Mouse (Mus musculus) cerebellum, adult (tissue): ENCODE results near the gene Calr4.

Source experiments
- ATAC-seq: cut with Nextera tagmentation; 2 replicates; pipeline ENCODE4 v1.9.2; 2017; ENCODE audit warnings: mild to moderate bottlenecking, moderate library complexity, mixed read lengths; ENCODE audit not compliant: insufficient number of reproducible peaks, low FRiP score, low TSS enrichment

Gene Calr4

DNA sequence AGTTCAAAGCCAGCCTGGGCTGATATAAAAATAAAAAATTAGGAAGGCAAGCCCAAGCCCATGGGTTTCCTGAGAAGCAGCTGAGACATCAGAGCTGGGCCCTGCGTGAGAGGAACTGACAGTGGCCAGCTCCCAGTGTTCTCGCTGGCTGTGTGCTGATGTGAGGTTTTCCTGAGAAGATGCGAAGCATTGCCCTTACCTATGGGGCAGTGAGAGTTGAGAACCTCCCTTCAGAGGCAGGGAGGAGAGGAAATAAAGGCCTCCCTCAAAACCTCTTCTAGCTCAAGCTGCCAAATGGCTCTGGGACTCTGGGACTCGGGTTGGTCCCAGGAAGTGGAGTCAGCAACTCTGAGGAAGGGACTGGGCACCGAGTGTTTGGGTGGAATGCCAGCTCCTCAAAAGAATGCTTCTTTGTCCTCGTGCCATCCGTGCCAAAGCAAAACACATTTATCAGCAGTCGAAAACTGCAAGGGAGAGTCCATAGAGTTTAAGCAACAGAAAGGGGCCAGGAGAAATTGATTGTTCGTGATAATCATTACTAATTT lies 593 bp downstream of the Calr4 start:
- no peak for ATAC-seq

DNA sequence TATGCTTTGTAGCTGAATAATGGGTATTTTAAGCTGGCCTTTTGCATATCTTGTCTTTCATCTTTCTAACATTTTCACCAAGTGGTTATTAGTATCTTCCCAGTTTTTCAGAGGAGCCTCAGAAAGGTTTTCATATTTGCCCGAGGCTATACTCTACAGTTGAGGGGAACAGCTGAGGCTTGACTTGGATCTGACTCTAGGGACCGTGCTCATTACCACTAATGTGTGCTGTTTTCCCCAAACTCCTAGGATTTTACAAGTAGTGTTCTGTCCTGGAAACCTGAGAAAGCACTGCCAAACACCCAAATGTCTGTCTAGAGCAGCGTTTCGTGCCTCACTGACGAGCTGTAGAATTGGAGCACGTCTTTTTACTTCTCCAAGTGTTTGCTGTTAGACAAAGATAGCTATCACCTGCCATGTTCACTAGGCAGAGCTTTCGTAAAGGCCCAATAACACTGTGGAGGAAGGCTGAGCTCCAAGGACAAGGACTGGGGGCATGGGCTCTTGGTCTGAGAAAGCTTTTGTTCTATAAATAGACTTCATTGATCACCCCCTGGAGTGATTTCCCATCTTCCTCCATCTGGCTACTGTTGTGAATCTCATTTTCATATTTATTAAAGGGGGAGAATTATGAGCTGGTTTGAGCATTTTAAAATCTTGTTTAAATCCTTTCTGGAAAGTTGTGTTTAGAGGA lies 2.0 kb downstream of the Calr4 start:
- no peak for ATAC-seq

DNA sequence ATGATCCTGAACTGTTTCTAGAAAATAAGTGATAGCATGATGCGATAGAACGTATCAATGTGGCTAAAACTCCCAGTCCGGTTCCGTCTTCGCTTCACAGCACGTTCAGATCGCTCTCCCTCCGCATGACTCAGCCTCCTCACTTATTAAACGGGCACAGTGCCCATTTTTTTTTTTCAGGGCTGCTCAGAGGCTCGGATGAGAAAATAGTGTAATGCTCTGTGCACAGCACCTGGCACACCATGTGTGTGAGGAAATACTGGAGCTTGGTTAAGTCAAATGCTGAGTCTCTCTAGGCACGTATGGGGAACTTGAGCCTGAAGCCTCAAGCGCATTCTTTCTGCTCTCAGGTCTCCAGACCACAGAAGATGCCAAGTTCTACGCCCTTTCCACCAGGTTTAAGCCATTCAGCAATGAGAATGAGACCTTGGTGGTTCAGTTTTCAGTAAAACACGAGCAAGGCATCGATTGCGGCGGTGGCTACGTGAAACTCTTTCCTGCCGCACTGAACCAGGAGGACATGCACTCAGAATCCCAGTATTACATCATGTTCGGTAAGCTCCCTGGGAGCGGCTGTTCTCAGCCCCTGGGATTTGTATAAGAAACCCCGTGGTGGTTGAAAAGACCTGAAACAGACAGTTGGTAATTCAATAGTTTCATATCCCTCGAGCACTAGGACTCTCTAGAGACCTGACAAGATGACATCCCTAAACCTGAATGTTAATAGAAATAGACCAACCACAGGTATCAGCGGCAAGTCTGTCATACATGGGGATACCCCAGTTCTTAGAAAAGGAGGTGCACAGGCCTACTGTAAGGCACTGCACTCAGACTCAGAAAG lies 4.4 kb downstream of the Calr4 start:
- no peak for ATAC-seq

DNA sequence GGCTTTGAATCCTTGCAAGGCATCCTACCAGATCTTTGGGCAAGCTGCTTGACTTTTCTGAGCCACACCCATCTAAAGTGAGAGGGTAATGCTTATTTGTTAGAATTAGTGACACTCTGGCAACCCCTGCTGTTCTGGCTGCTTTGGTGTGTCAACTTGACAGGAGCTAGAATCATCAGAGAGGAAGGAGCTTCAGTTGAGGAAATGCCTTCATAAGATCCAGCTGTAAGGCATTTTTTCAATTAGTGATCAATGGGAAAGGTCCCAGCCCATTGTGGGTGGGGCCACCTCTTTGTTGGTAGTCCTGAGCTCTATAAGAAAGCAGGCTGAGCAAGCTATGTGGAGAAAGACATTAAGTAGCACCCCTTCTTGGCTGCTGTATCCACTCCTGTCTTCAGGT lies 6.9 kb downstream of the Calr4 start:
- no peak for ATAC-seq

DNA sequence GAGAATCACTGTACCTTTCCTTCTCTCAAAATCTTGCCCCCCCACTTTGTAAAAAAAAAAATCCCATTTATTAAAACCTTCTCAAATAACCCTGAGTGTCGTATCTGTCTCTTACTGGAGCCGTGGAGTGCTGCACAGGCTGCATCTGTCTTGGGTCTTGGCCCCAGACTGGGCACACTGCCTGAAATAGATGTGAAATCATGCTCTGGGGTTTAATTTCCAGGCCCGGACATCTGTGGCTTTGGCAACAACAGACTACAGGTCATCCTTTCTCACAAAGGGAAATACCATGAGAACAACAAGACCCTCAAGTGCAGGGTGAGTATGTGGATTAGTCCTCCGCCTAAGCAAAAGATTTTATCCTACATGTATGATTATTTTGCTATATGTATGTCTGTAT lies 7.6 kb downstream of the Calr4 start:
- no peak; the same call in 1 of the 2 replicates for ATAC-seq

DNA sequence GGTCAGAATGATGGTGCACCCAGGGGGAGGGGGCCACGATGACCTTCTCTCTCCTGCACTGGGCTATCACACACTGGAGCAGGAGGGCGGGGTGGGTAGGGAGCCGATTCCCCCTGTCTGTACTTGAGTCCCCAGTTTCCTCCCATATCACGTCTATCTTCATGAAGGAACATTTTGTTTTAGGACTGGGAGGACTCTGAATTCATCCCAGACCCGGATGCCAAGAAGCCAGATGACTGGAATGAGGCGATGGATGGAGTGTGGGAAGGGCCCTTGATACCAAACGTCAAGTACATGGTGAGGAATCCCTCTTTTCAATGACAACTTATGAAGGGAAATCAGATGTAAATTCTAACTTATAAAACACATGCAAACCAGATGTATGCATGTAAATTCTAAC lies 10.2 kb downstream of the Calr4 start:
- no peak for ATAC-seq

DNA sequence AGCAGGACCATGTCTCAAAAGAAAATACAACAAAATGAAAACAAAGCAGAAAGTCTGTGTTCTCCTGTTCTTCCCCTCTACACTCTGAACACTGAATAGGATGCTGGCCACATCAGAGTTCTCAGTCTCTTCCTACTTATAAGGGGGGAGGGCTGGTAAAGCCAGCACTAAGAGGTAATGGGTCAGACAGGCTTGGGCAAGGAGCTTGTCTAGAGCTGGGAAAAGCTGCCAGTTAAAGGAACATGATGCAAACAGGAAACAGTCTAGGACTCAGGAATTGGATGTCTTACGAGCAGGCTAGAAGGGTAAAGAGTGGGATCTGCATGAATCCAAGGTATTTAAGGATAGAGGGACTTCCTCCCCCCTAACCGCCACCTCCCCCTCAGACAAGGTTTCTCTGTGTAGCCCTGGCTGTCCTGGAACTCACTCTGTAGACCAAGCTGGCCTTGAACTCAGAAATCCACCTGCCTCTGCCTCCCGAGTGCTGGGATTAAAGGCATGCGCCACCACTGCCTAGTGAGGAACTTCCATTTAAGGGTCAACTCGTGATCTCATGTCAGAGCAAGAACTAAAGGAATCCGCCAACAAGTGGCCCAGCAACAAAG lies 10.8 kb downstream of the Calr4 start:
- ATAC-seq, result no peak

DNA sequence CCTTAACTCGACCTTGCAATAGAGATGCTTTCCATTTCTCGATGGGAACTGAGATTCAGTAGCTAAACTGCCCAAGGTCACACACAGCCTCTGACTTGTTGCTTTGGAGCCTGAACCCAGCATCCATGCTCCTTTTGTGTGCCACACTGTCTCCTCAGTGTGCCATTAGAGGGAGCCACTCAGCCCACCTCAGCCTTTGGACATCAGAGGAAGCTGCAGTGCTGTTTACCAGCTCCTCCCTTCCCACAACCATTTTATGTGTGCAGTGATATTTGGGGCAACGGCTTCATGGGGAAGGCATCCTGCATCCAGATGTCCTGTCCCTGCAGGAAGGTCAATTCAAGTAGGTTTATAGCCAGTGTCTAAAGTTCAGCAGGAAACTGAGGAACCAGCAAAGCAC lies 17.3 kb downstream of the Calr4 start:
- ATAC-seq, result no peak

DNA sequence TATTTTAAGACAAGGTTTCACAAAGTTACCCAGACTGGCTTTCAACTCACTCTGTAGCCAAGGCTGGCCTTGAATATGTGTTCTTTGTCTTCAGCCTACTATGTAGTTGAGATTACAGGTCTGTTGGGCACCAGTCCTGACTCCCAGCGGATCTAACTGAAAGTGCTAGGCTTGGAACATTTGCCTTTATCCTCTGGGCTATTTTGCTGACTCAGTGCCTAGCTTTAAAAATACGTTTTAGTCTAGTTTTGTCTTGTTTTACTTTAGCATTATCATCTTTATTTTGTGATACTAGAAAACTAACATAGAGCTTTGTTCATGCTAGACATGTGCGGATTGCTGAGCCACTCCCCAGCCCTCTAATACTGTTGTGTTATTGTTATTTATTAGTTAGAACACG lies 17.9 kb downstream of the Calr4 start:
- no peak for ATAC-seq

DNA sequence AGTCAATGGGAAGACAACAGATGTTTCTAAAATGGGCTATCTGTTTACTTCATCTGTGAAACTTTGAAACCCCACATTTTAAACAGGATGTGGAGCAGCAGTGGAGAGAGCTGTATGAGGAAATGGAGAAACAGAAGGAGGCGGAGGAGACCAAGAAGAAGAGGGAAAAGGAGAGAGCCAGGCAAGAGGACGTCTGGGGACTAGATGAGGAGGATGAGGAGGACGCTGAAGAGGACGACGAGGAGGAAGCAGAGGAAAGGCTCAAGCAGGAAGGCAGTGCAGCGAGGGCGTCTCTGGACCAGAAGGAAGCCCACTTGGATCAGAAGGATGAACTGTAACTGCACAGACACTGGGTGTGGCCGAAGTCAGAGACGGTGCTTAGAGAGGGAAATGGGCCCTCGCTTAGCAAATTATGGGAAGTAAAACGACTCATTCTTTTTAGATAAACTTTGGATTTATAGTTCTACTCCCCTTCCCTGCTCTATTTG lies 19.4 kb downstream of the Calr4 start:
- no peak for ATAC-seq

DNA sequence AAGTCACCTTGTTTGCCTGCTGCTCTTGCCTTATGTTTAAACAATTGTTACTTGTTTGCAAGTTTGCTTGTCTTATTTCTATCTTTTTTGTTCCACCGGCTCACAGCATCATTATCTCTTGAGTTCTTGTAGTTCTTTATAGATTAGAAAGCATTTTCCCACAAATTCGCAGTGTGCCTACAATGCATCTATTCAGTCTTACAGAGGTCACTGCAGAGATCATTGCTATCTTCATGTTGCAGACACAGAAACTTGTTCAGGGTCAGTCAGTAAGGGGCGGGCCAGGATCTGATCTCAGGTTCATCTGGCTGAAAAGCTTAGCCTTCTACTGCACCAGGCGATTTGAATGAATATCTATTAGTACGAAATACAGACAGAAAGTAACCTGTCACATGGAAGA lies 20.2 kb downstream of the Calr4 start:
- no peak for ATAC-seq

DNA sequence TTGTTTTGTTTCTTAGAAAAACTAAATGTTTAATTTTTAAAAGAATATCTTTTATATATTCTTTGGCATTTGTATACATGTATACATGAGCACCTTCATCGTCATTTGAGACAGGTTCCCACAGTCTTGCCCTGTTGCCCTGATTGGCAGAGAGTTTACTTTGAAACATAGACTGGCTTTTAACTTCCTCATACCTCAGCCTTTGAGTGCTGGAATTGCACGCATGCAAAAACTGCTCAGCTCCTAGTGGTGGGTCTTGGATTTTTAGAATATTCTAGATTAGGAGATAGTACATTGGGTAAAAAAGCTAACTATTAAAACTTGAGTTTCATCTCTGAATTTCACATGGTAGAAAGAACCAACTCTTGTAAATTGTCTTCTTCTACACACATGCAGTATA lies 21.0 kb downstream of the Calr4 start:
- no peak for ATAC-seq

DNA sequence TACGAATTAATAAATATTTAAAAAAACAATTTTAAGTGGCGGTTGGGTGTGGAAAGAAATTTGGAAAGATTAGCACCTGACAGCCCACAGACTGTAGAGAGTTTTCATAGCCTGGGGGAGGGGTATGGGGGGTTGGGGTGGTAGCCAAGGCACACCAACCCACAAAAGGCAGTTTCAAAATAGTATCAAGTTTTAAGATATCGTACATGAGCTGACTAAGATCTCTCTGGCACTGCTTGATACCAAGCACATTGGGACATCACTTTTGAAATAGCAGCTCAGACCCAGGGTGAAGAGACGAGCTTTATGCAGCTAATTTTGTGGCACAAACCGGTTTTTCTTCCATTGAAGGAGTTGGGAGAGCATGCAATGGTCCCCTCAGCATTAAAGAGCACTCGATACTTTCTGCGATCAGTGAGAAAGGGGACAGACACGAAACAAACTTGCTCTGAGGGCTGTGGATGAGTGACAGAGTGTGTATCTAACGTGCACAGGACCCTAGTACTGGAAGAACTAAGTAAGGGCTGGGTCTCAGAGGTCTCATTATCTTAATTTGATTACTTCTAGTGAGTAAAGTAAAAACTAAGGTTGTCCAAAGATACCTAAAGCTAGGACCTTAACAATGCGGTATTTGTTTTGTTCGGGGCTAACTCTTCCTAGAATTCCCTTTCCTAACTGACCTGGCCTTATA lies 21.6 kb downstream of the Calr4 start:
- ATAC-seq, result no peak

DNA sequence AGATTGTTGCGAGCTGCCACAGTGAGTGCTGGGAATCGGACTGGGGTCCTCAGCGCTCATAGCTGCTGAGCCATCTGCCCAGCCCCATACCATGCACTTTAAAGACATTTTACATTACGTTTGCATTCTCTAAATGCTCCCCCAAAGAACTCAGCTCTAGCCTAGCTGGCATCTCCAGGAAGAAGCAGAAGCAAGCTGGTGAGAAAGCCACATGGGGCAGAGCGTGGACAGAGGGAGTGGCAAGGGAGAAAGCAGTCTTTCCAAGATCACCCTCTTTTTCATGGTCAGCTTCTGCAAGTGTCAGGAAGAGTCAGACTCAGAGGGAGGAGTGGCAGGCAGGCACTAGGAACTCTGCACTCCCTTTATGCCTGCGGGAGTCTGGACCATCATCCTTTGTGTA lies 22.5 kb downstream of the Calr4 start:
- ATAC-seq, result no peak

DNA sequence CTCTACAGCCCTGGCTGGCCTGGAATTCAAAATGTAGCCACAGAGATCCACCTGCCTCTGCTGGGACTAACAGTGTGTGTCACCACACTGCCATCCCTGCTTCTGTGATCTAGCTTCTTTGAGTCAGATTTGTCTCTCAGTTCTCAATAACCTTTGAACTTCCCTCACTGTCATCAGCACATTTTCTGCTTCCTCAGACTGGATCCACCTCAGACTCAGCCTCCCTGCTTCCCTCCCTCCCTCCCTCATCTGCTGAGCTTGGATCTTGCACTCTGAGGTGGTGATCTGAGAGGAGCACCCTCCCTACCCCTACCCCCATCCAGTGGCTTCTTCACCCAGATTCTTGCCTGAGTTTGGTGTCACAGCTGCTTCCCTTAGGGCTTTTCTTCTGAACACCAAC lies 23.4 kb downstream of the Calr4 start:
- ATAC-seq, result no peak

DNA sequence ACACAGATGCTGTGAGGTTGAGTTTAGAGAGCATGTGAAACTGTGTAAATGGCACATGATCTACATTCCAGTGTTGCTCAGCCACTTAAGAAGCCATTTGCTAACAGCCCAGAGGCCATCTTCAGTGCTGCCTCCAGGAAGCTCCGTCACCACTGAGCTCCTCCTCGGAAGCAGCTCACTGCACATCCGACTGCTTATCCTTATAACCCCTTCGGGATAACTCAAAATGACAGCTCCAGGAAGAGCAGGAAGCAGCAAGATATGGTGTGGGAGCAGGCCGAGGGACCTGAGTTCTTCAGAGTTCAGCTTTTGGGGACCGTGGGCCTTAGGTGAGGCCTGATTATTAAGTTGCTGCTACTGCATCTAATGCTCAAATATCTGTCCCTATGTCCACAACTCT lies 27.8 kb downstream of the Calr4 start:
- no peak for ATAC-seq

DNA sequence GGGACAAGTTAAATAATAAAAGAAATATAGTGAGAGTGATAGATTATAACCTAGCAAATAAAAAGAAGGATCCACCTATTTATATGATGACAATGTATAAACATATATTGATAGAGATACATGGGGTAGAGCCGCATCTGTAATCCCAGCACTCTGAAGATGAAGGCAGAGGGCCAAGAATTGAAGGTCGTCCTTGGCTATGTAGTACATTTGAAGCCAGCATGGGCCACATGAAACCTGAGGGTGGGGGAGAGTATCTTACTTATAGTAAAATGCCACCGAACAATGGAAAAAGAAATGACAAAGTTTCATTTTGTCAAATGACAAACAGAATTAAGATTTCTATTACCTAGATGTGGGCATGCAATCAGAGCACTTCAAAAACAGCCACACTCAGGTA lies 31.8 kb downstream of the Calr4 start:
- no peak for ATAC-seq

DNA sequence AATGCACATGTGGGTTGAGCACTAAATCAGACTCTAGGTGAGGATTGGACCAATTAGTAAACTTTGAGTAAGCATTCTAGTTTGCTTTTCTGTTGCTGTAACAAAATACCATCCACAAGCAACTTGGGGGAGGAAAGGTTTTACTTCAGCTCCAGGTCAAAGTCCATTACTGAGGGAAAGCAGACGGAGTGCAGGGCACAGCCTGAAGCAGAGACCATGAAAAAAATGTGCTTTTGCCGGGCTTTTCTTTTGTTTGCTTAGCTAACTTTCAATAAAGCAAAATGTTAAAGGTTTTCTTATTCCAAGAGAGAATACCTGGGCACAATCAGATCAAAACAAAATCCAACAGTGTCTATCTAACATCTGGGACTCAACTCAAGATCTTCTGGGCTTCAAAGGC lies 32.5 kb downstream of the Calr4 start:
- no peak for ATAC-seq

DNA sequence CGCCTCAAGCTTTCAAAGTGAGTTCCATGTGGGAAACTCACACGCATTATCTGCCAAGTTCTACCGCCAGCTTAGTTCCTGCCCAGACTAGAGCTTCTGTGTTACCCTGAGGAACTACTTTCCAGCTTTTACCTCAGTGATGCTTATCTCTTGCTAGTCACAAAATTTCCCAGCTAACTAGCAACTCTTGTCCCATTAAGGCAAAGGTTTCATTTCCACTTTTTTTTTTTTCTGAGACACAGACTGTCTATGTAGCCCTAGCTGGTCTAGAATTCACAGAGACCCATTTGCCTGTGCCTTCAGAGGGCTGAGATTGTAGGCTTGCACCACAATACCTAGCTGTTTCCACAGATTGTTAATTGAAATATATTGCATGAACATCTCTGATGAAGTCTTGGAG lies 33.2 kb downstream of the Calr4 start:
- no peak for ATAC-seq

DNA sequence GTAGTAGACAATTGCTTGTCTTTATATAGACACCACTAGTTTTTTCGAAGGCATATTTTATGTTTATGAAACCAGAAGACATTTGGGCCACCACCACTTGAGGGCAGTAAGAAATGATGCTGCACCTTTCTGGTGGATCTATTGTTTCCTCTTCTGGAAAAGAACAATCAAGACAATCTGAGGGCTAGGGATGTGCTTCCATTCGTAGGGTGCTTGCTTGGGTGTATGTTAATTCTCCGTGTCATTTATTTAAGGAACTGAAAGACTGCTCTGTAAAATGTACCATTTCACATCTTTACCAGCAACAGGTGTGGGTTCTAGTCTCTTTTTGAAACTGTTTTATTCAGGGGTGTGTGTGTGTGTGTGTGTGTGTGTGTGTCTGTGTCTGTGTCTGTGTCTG lies 34.6 kb downstream of the Calr4 start:
- no peak for ATAC-seq

DNA sequence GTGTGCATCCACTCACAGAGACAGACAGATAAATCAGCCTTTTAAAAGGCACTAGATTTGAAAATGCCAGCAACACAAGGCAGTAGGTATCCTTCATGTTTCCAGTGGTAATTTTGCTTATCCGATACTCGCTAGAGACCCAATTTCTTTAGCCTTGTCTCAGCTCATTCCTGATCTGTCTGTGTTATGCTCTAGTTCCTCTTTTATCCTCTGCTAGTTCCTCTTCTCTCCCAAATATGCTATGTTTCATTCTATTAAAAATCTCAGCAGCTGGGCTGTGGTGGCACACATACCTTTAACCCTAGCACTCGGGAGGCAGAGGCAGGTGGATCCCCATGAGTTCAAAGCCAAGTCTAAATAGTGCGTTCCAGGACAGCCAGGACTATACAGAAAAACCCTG lies 37.5 kb downstream of the Calr4 start:
- ATAC-seq, result no peak
